1 mouse cellular context compared by ENCODE assay signal in genomic region chr11:61074646-61075317, GRCm38 (mm10).
TF ChIP-seq lines count a peak whose summit lies in the region.

No protein-coding gene starts in this region.

TF ChIP-seq in MEL, 35 proteins besides CTCF, POLR2A, EP300 and RAD21 (continued from another document):
- no peak for TF ChIP-seq ZNF384 (IDR thresholded peaks at IDR 0.05; ENCODE audit: low read depth, low read length)
